Mouse (Mus musculus) thymus, adult 2 months (tissue): ENCODE data around the gene Sdk2. TPM values are rescaled to one million over a fixed set of nuclear protein-coding genes. Genes with fewer than 3 reads are reported as not detected.
A peak's percentile ranks its signal among the peaks of the same experiment; 100 is the strongest.

Experiments used
- DNase-seq: peaks from one replicate; pipeline ENCODE4 v3.0.0; 2021
- H3K27ac ChIP-seq: fragments of 200-500 bp; 2 replicates; pipeline ENCODE4 v1.5.1; 2012; ENCODE audit warnings: low read length, control low read depth; ENCODE audit not compliant: control insufficient read depth, insufficient read depth
- H3K27me3 ChIP-seq: fragments of 200-500 bp; 2 replicates; pipeline ENCODE4 v1.6.1; 2012; ENCODE audit warnings: mild to moderate bottlenecking, low read length, moderate library complexity, mixed read lengths; ENCODE audit not compliant: control insufficient read depth, insufficient read depth
- H3K36me3 ChIP-seq: fragments of 200-500 bp; 2 replicates; pipeline ENCODE4 v1.6.1; 2012; ENCODE audit warnings: mild to moderate bottlenecking, low read length, moderate library complexity; ENCODE audit not compliant: control insufficient read depth, insufficient read depth
- H3K4me1 ChIP-seq: fragments of 200-500 bp; replicated peaks from 2 replicates; pipeline ENCODE4 v1.6.1; 2012; ENCODE audit warnings: low read length; ENCODE audit not compliant: control insufficient read depth, insufficient read depth
- H3K4me3 ChIP-seq: fragments of 200-500 bp; 2 replicates; pipeline ENCODE4 v1.5.1; 2012; ENCODE audit warnings: mild to moderate bottlenecking, low read length, control low read depth, moderate library complexity; ENCODE audit not compliant: control insufficient read depth, insufficient read depth
- CTCF ChIP-seq: fragments of 200-500 bp; IDR thresholded peaks from 2 replicates; pipeline ENCODE4 v1.5.1; 2012; ENCODE audit warnings: mild to moderate bottlenecking, control low read depth, low read length, moderate library complexity, borderline replicate concordance; ENCODE audit not compliant: control insufficient read depth, poor library complexity, insufficient read depth; ENCODE audit errors: extremely low read depth
- POLR2A ChIP-seq: fragments of 200-500 bp; IDR thresholded peaks from 2 replicates; pipeline ENCODE4 v1.6.1; 2012; ENCODE audit warnings: mild to moderate bottlenecking, low read length, control low read depth, moderate library complexity; ENCODE audit not compliant: control insufficient read depth, poor library complexity, insufficient read depth; ENCODE audit errors: extremely low read depth
- WGBS: fragments of 180-500 bp; shearing (Covaris S2); methylation state at CpG from one replicate; pipeline ENCODE4 v1.1.7; 2018; 5-methylcytosine and 5-hydroxymethylcytosine counted together
- polyA plus RNA-seq: library from polyadenylated mRNA; depleted of rRNA; stranded (reverse); fragments of >200 nt; gene quantifications from 2 replicates; pipeline ENCODE4 v1.2.3, GENCODE M21; 2012

The Sdk2 gene
- polyA plus RNA-seq, 1 experiment: 1.4 TPM

GRCm38 (mm10) chr11:113888156-113888750 is 178.6 kb downstream of the Sdk2 start:
- H3K4me3 ChIP-seq: no peak overlapping the region
- DNase-seq: no peak
- no peaks in the 10 kb centered on the region for H3K36me3 ChIP-seq
- H3K27ac ChIP-seq: no peak overlapping the region
- 88% methylated on average over 5 of the region's 5 CpGs for WGBS
- no peak for TF ChIP-seq POLR2A
- no peak for TF ChIP-seq CTCF
- no peaks in the 10 kb centered on the region for H3K4me1 ChIP-seq
- H3K27me3 ChIP-seq: no peaks in the 10 kb centered on the region

GRCm38 (mm10) chr11:113886299-113886698 is 180.5 kb downstream of the Sdk2 start:
- TF ChIP-seq CTCF (no peak), POLR2A (no peak)
- Histone ChIP-seq H3K27ac (no peak overlapping the region), H3K4me1 (no peaks in the 10 kb centered on the region), H3K36me3 (no peaks in the 10 kb centered on the region), H3K27me3 (no peaks in the 10 kb centered on the region), H3K4me3 (no peak overlapping the region)
- 68% methylated on average over 7 of the region's 7 CpGs for WGBS
- DNase-seq: no peak

- TF ChIP-seq POLR2A: no peak
- TF ChIP-seq CTCF: no peak
Observed at GRCm38 (mm10) chr11:113884962-113885361, 181.9 kb downstream of the Sdk2 start.

GRCm38 (mm10) chr11:113883031-113883430 is 183.8 kb downstream of the Sdk2 start:
- H3K27ac ChIP-seq: no peak overlapping the region
- H3K4me3 ChIP-seq: no peak overlapping the region
- TF ChIP-seq CTCF (no peak), POLR2A (no peak)
- 69% methylated on average over 8 of the region's 8 CpGs for WGBS
- H3K27me3 ChIP-seq: no peaks in the 10 kb centered on the region
- no peaks in the 10 kb centered on the region for H3K36me3 ChIP-seq
- H3K4me1 ChIP-seq: no peaks in the 10 kb centered on the region
- no peak for DNase-seq

More at GRCm38 (mm10) chr11:113884962-113885361, 181.9 kb downstream of the Sdk2 start:
- no peaks in the 10 kb centered on the region for H3K27me3 ChIP-seq
- no peaks in the 10 kb centered on the region for H3K4me1 ChIP-seq
- H3K36me3 ChIP-seq: no peaks in the 10 kb centered on the region
- 81% methylated on average over 11 of the region's 11 CpGs for WGBS
- no peak overlapping the region for H3K4me3 ChIP-seq
- no peak for DNase-seq
- no peak overlapping the region for H3K27ac ChIP-seq

GRCm38 (mm10) chr11:113881864-113882263 is 185.0 kb downstream of the Sdk2 start:
- Histone ChIP-seq H3K4me1 (no peaks in the 10 kb centered on the region), H3K4me3 (no peak overlapping the region), H3K36me3 (no peaks in the 10 kb centered on the region), H3K27me3 (no peaks in the 10 kb centered on the region), H3K27ac (no peak overlapping the region)
- no peak for TF ChIP-seq CTCF
- TF ChIP-seq POLR2A: no peak
- WGBS: 90% methylated on average over 6 of the region's 6 CpGs
- DNase-seq: no peak

GRCm38 (mm10) chr11:113867066-113867465 is 199.8 kb downstream of the Sdk2 start:
- H3K27me3 ChIP-seq: no peaks in the 10 kb centered on the region
- no peak overlapping the region for H3K27ac ChIP-seq
- H3K4me3 ChIP-seq: no peak overlapping the region
- WGBS: 91% methylated on average over 8 of the region's 8 CpGs
- no peak for DNase-seq
- H3K36me3 ChIP-seq: no peaks in the 10 kb centered on the region
- no peak for TF ChIP-seq CTCF
- no peak for TF ChIP-seq POLR2A
- H3K4me1 ChIP-seq: no peaks in the 10 kb centered on the region

- 43% methylated on average over 8 of the region's 8 CpGs for WGBS
- H3K4me1 ChIP-seq: no peaks in the 10 kb centered on the region
- H3K27me3 ChIP-seq: no peaks in the 10 kb centered on the region
- TF ChIP-seq CTCF: peak; percentile 88; the same call in 1 of the 2 replicates
- TF ChIP-seq POLR2A: no peak
- H3K27ac ChIP-seq: no peak overlapping the region
- no peaks in the 10 kb centered on the region for H3K36me3 ChIP-seq
- no peak overlapping the region for H3K4me3 ChIP-seq
- DNase-seq: peak; percentile 65
Observed at GRCm38 (mm10) chr11:113865627-113866026, 201.2 kb downstream of the Sdk2 start.
